Mouse (Mus musculus) lung, adult 2 months (tissue): ENCODE results near the gene Snx25.

Source experiments
- CTCF ChIP-seq: fragments of 200-500 bp; IDR thresholded peaks from 2 replicates; pipeline ENCODE4 v1.5.1; 2011; ENCODE audit warnings: mild to moderate bottlenecking, low read length, control low read depth; ENCODE audit not compliant: insufficient read depth
- POLR2A ChIP-seq: fragments of 200-500 bp; IDR thresholded peaks from 2 replicates; pipeline ENCODE4 v1.6.1; 2011; ENCODE audit warnings: low read depth, mild to moderate bottlenecking, control low read depth, low read length, borderline replicate concordance; ENCODE audit errors: extremely low read depth

DNA sequence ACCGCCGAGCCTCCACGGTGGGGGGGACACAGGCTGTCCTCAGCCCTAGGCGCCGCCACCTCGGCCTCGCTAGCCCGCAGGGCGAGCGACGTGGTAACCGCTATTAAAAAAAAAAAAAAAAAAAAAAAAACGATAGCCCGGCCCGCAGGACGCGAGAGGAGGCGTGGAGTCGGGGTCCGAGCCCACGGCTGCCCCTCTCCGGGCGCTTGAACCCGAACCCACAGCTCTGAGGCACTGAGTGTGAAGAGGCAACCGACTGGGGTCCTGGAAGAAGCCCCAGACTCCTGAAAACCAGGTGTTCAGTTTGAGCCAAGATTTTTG is 11.9 kb upstream of the Snx25 start:
- TF ChIP-seq POLR2A (no peak), CTCF (no peak)
